Mouse (Mus musculus) heart, postnatal 36 days (tissue): ENCODE results near the gene Adcy4. TPM values are rescaled to one million over a fixed set of nuclear protein-coding genes. Genes with fewer than 3 reads are reported as not detected.

Source experiments
- DNase-seq, 2 experiments: peaks; one replicate each; pipeline ENCODE4 v3.0.0; 2021 to 2022
- intact Hi-C: fragments of 180-260 bp; cut with DNase I; formaldehyde crosslinking; loops from one replicate; pipeline ENCODE4 v1.15.1; 2025
- total RNA-seq, 2 experiments: library from RNA; stranded (reverse); gene quantifications; 2 replicates each; pipeline ENCODE4 v1.2.3; 2021

Gene Adcy4
- total RNA-seq, 2 experiments from 2014 or later, result 18.0 to 21.0 TPM

- intact Hi-C loops, result no loop called here
- DNase-seq, result no peak
Observed at GRCm38 (mm10) chr14:55793461-55793860, 9.6 kb upstream of the Adcy4 start.

DNA sequence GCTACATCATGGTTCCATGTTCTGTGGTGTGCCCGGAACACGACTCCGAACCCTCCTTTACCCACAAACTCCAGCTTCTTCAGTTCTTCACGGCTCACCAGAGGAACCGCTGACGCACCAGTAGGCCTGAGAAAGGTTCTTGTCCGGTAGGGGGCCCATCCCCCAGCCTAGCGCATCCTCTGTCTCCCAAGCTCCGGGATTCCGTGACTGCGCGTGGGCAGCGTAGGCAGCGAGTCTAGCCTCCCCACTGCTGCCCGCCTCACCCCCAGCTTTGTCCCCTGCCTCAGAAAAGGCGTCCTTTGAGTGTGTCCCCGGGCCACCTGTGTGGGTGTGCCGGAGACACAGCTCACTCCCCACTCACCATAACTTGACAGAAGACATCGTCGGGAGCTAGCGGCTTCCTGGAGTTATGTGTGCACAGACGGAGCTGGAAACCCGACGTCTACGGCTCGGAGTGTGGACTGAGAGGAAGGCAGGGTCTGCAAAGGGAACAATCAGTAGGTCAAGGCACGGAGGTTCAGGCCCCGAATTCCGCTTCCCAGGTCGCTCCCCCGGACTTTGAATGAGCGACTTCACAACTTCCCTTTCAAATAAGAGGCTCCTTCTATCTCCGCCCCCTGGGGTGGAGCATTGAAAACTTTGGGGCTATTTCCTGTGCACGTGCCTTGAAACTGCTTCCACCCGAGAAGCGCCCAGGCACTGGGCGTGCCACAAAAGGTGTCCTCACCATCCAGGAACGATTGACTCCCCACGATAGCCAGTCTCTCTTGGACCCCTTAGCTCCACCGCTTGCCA, 4.6 kb upstream of the Adcy4 start, which contains the start of gene Ripk3:
Ripk3 (minus strand) TSS at position 610 of the 795 bp plus-strand sequence.
- intact Hi-C loops, result no loop called here
- DNase-seq, result peak; percentile 48 to 60

GRCm38 (mm10) chr14:55787731-55788130, 3.8 kb upstream of the Adcy4 start:
- DNase-seq, result no peak

DNA sequence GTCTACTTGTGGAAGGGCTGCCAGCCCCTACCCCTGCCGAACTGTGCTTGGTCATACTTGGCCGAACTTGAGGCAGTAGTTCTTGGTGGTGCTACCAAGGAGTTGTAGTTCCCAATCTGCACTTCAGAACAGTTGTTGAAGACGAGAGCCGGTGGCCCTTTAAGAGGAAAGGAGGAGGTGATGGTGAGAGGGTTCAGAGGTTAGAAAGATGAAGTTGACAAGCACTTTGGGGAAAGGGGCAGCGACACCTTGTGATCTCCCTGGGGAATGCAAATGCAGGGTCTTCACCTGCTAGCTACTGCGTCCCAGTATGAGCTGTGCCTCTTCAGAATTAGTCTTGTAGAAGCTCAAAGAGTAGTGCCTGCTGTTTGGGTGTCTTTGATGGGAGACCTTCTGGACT, 1.3 kb upstream of the Adcy4 start:
- intact Hi-C loops, result no loop called here
- DNase-seq, result peak in 1 of 2 experiments; percentile 2

More at GRCm38 (mm10) chr14:55787731-55788130, 3.8 kb upstream of the Adcy4 start:
- intact Hi-C loops, result no loop called here

GRCm38 (mm10) chr14:55783171-55783957, 531 bp downstream of the Adcy4 start:
- intact Hi-C loops, result no loop called here
- peak; percentile 45 to 59 for DNase-seq

- peak in 1 of 2 experiments; percentile 4 for DNase-seq
- intact Hi-C loops, result no loop called here
Observed at GRCm38 (mm10) chr14:55782361-55782960, 1.4 kb downstream of the Adcy4 start.

DNA sequence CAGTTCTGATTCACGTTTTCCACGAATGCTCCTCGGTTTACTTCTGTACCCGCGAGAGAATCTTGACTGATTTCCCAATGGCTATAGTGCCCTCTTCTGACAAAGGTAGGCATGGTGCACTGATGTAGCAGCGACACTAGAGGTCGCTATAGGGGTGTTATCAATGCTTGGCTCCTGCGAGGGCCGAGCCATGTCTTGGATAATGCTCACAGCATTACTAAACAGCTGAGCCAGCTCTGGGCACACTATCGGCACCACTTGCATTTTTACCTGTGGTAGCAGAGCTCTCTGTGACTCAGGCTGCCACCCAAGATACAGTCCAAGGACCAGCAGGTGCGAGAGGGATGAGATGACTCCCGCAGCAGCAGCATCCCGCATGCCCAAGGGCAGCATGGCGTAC, 2.6 kb downstream of the Adcy4 start:
- peak; percentile 64 to 66 for DNase-seq
- intact Hi-C loops, result loop anchor here (1.0 to 2.0 kb wide), 3 partner anchors 42 to 137 kb away; partner anchors contain the start of gene Nfatc4

DNA sequence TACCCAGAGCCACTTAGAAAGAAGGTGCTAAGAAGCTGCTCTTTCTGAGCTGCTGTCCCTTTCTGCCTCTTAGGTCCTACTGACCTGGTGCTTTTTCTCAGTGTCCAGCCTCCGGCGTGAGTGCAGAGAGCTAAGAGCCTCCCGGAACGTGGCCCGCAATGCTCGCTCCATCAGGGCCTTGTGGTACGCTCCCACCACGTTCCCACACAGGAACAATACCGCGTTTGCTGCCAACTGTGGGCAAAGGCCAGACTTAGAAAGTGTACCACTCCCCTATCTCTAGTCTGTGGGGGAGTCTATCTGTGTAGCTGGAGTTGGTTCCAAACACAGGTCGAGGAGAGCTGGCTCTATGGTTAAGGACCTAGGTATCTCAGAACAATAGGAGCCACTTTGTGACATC, 3.2 kb downstream of the Adcy4 start:
- DNase-seq, result no peak
- intact Hi-C loops, result loop anchor here (1.0 to 2.0 kb wide), 3 partner anchors 43 to 138 kb away; partner anchors contain the start of gene Nfatc4

- intact Hi-C loops, result loop anchor here (2.0 kb wide), 3 partner anchors 15 to 139 kb away; partner anchors contain the start of gene Ltb4r1
- no peak for DNase-seq
Observed at GRCm38 (mm10) chr14:55779656-55780055, 4.2 kb downstream of the Adcy4 start.

- no peak for DNase-seq
- intact Hi-C loops, result loop anchor here (2.0 kb wide), 1 partner anchor 14 kb away; the partner anchor contains the start of gene Ltb4r1
Observed at GRCm38 (mm10) chr14:55778686-55779085, 5.2 kb downstream of the Adcy4 start.

DNA sequence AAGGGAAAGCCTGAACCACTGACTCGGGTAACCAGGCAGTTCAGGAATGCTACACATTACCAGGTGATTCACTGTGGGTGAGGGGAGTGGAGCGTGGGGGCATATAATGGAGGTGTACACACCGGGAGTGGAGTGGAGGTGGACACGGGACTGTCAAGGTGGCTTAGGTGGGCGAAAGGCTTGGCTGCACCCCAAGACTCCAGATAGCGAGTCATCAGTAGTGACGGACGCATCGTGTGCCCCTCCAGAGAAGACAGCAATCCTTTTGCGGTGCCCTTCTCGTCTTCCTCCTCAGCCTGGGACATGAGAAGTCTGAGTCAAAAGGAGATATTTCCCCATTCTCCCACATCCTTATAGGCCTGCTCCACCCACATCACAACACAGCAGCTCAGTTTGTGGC, 6.1 kb downstream of the Adcy4 start:
- intact Hi-C loops, result loop anchor here (2.0 kb wide), 1 partner anchor 13 kb away; the partner anchor contains the start of gene Ltb4r1
- DNase-seq, result no peak

- intact Hi-C loops, result no loop called here
- no peak for DNase-seq
Observed at GRCm38 (mm10) chr14:55777176-55777575, 6.7 kb downstream of the Adcy4 start.

DNA sequence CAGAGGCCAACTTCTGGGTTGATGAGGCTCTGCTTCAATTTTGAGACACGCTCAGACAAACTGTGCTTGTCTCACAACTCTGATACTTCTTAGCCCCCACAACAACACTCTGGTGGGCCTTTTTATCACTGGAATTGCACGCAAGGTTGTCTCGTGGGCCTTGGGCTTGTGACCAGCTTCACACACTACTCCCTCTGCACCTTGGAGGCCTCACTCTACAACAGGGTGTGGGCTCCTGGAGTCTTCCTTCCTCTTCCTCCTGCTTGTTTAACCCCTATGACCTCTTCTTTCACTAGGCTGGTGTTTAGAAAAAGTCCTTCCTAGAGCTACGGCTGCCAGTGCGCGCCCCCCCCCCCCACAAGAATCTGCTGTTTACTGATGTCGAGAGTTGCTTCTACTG, 7.2 kb downstream of the Adcy4 start:
- DNase-seq, result no peak
- intact Hi-C loops, result no loop called here

- DNase-seq, result no peak
- intact Hi-C loops, result loop anchor here (5.0 kb wide), 1 partner anchor 148 kb away; no protein-coding TSS in a partner anchor
Observed at GRCm38 (mm10) chr14:55769087-55769703, 14.7 kb downstream of the Adcy4 start.

DNA sequence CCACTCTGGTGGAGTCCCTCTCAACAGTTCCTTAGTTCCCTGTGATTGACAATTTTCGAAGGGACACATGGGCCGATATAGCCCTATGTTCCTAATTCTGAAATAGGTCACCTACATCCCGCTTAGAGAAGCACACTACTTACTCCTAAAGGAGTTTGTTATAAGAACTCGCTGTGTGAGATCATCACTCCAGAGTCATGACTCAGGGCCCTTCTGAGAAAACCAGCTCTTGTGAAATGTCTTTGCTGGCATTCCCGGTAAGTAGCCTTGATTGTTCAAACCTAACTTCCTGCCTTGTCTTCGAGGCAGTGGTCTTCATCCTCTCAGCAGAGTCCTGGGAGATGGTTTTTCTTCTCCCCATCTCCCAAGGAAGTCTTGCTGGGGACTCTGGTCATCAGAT, 15.3 kb downstream of the Adcy4 start:
- DNase-seq, result no peak
- intact Hi-C loops, result loop anchor here (5.0 kb wide), 1 partner anchor 149 kb away; no protein-coding TSS in a partner anchor

GRCm38 (mm10) chr14:55767519-55768414, 16.1 kb downstream of the Adcy4 start:
- intact Hi-C loops, result loop anchor here (5.0 kb wide), 1 partner anchor 150 kb away; no protein-coding TSS in a partner anchor
- DNase-seq, result peak; percentile 57 to 63

DNA sequence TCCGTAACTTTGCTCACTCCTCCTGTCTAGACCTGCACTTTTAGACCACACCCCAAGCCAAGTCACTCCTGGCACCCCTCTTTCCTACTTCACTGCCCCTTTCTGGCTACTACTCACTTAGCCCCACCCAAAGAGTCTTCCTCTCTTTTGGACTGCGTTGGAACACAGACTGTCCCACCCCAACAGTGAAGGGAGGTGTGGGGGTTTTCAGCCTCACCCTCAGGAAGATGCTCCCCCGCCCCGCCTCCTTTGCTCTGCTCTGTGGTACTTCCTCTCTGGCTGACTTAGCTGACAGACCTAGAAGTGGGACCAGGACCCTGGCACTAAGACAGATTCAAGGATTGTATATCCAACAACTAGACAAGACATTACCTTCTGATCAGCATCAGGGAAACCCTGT, 18.2 kb downstream of the Adcy4 start, which contains the start of gene Ltb4r1:
Ltb4r1 (plus strand) TSS at position 267 of the 400 bp plus-strand sequence.
- intact Hi-C loops, result loop anchor here (2.0 to 5.0 kb wide), 2 partner anchors 13 to 152 kb away; no protein-coding TSS in a partner anchor
- no peak for DNase-seq

DNA sequence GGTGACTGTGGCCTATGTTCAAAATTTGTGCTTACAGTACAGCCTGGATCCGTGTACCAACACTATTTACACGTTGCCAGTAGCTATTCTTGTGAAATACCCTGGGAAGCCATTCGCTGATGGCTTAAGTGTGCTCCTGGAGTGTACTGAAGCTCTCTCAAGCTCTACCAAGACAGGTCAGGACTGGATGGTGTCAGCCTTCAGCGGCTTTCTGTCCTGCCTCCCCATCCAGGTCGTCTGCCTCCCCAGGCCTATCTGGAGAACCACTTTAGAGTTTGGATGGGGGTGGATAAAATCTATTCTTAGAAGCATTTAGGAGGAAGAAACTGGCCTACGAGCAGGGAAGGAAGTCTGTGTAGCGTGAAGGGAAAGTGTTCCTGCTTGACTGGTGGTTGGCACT, 20.7 kb downstream of the Adcy4 start:
- intact Hi-C loops, result loop anchor here (5.0 kb wide), 1 partner anchor 81 kb away; the partner anchor contains the start of gene Tinf2
- peak in 1 of 2 experiments; percentile 34 for DNase-seq
